Mouse (Mus musculus): Measurements from ENCODE around the gene 4930430F08Rik.

DNA sequence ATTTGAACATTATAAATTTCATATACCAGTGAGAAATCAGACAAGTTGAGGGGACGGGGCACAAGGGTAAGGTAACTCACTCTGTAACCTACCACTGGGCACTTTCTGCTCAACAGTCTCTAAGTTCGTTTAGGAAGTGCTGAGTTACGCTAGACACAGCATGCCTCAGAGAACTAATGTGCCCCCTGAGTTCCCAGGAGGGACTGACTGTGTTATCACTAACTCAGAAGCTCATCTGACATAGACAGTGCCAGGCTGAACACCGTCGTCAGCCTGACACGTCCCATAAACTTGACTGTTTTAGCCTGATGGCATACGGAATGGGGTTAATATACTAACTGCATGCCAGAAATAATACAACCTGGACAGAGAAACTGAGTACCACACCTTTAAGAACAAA lies 14.9 kb downstream of the 4930430F08Rik start:
- TF ChIP-seq CTCF (IDR thresholded peaks at IDR 0.05): no peak
- no peak for TF ChIP-seq EP300 (IDR thresholded peaks at IDR 0.05)
